Mouse (Mus musculus) heart, embryonic 11.5 days (tissue): ENCODE data around the gene Ano7. TPM values are rescaled to one million over a fixed set of nuclear protein-coding genes. Genes with fewer than 3 reads are reported as not detected.

Experiments
- ATAC-seq: fragments of 200-750 bp; cut with Nextera tagmentation; replicated peaks from 2 replicates; pipeline ENCODE4 v1.8.0; 2017; ENCODE audit warnings: moderate library complexity; ENCODE audit not compliant: insufficient number of reproducible peaks, low FRiP score, low TSS enrichment
- H3K27ac ChIP-seq: fragments of 300-500 bp; sonication (generic); 2 replicates; pipeline ENCODE4 v1.5.1; 2014; ENCODE audit warnings: mild to moderate bottlenecking, low read depth, low read length
- H3K27me3 ChIP-seq: fragments of 300-500 bp; sonication (generic); 2 replicates; pipeline ENCODE4 v1.6.1; 2014; ENCODE audit warnings: mild to moderate bottlenecking, low read length, mixed read lengths; ENCODE audit not compliant: control insufficient read depth, insufficient read depth
- H3K36me3 ChIP-seq: fragments of 300-500 bp; sonication (generic); 2 replicates; pipeline ENCODE4 v1.6.1; 2014; ENCODE audit warnings: mild to moderate bottlenecking, low read length, moderate library complexity, mixed read lengths; ENCODE audit not compliant: control insufficient read depth, insufficient read depth
- H3K4me1 ChIP-seq: fragments of 300-500 bp; sonication (generic); 2 replicates; pipeline ENCODE4 v1.6.1; 2014; ENCODE audit warnings: low read length; ENCODE audit not compliant: control insufficient read depth, insufficient read depth
- H3K4me2 ChIP-seq: fragments of 300-500 bp; sonication (generic); 2 replicates; pipeline ENCODE4 v1.6.1; 2014; ENCODE audit warnings: mild to moderate bottlenecking, moderate library complexity
- H3K4me3 ChIP-seq: fragments of 300-500 bp; sonication (generic); 2 replicates; pipeline ENCODE4 v1.5.1; 2014; ENCODE audit warnings: low read depth, low read length
- H3K9ac ChIP-seq: fragments of 300-500 bp; sonication (generic); 2 replicates; pipeline ENCODE4 v1.6.1; 2014; ENCODE audit warnings: mild to moderate bottlenecking, low read depth, low read length, moderate library complexity
- H3K9me3 ChIP-seq: fragments of 300-500 bp; sonication (generic); replicated peaks from 2 replicates; pipeline ENCODE4 v1.6.1; 2016; ENCODE audit warnings: low read length; ENCODE audit not compliant: control insufficient read depth
- WGBS: fragments of 180-500 bp; shearing (Covaris S2); extraction: QIAGEN DNeasy Blood & Tissue Kit; methylation state at CpG from one replicate; pipeline ENCODE4 v1.1.7; 2014; ENCODE audit not compliant: insufficient replicate concordance; 5-methylcytosine and 5-hydroxymethylcytosine counted together
- polyA plus RNA-seq: library from polyadenylated mRNA; unstranded; fragments of >200 nt; fragmentation: Nextera tagmentation; extraction: Ambion mirVana; gene quantifications from 2 replicates; pipeline ENCODE4 v1.2.1, GENCODE M21; 2014

The Ano7 gene
- polyA plus RNA-seq, 1 experiment from 2014 or later: 0.74 TPM

DNA sequence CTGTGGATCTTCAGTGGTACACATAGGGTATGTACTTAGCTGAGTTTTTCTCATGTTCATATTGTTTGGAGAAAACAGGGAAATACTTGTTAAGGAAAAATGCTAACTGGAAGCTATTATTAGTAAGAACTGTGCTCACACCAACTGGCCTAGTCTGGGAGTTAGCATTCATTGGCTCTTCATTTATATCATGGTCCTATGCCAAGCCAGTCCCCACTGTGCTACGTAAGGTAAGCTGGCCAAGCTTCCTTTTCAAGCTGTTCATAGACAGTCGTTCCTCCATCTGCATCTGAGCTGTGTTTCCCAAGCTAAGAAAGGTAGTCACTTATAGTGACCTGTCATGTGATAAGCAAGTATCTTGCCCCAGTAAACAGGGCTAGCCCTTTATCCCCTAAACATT, 21.0 kb upstream of the Ano7 start:
- Histone ChIP-seq H3K4me1 (no peaks in the 10 kb centered on the region), H3K4me3 (no peak overlapping the region), H3K9me3 (no peaks in the 10 kb centered on the region), H3K9ac (no peak overlapping the region), H3K27ac (no peak overlapping the region), H3K27me3 (no peaks in the 10 kb centered on the region), H3K36me3 (peaks cover 36% of the 10 kb centered on the region), H3K4me2 (no peak overlapping the region)
- WGBS: 93% methylated on average over 2 of the region's 2 CpGs
- no peak for ATAC-seq

DNA sequence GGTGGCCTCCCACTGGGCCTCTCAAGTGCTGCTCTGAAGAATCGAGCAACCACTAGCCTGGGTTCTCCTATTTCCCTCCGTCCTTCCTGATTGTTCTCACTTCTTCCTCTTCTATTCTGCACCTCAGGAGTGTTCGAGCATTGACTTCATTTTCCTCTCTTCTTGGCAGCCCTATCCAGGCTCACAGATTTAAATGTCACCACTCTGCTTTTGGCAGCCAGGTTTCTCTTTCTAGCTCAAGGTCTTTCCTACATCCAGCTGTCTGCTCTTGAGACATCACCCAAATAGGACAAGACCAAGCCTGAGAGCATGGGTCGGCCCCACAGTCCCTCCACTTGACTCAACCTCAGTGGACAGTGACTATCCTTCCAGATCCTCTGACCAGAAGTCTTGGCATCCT, 11.1 kb upstream of the Ano7 start:
- ATAC-seq: no peak
- Histone ChIP-seq H3K36me3 (peaks cover 23% of the 10 kb centered on the region), H3K27ac (no peak overlapping the region), H3K4me2 (no peak overlapping the region), H3K4me3 (no peak overlapping the region), H3K4me1 (no peaks in the 10 kb centered on the region), H3K9me3 (no peaks in the 10 kb centered on the region), H3K9ac (no peak overlapping the region), H3K27me3 (no peaks in the 10 kb centered on the region)
- 84% methylated on average over 4 of the region's 4 CpGs for WGBS

DNA sequence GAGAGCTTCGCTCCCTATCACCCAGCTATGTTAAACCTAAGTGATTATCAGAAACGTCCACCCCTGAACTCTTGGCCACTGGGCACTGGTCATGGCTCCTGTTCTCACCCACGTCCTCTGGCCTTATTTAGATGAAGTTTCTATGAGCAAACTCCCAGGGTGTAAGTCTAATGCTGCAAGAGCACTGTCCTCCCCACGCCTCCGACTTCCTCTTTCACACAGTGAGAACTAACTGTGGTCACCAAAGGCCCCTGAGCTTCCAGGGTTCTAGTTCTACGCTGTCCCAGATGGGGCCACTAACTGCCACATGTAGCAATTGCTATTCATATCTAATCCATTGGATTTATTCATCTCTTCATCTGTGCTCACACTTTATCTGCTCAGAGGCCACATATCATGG, 8.1 kb upstream of the Ano7 start:
- no peaks in the 10 kb centered on the region for H3K27me3 ChIP-seq
- peaks cover 20% of the 10 kb centered on the region for H3K36me3 ChIP-seq
- no peak overlapping the region for H3K27ac ChIP-seq
- H3K9me3 ChIP-seq: no peaks in the 10 kb centered on the region
- no peaks in the 10 kb centered on the region for H3K4me1 ChIP-seq
- H3K4me2 ChIP-seq: no peak overlapping the region
- no peak for ATAC-seq
- 94% methylated on average over 6 of the region's 6 CpGs for WGBS
- no peak overlapping the region for H3K4me3 ChIP-seq
- no peak overlapping the region for H3K9ac ChIP-seq

DNA sequence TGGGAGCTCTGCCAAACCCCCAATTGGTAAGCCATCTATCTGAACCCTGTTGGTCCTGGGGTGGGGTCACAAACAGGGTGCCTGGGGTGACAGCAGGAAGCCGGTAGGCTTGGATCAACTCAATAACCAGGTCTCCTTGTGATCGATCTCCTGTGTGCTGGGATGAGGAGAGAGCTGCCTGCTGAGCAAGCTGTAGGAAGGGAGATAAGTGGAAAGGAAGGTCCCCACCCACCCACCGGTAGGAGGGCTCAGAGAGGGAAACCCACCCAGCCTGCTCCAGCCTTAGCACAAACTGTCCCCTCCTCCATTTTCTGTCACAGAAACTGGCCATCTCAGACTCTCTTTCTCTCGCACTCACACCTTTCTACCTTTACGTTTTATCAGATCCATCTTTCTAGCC, 3.6 kb downstream of the Ano7 start:
- ATAC-seq: no peak
- Histone ChIP-seq H3K4me1 (no peaks in the 10 kb centered on the region), H3K27ac (no peak overlapping the region), H3K4me3 (no peak overlapping the region), H3K9ac (no peak overlapping the region), H3K4me2 (no peak overlapping the region), H3K27me3 (no peaks in the 10 kb centered on the region), H3K9me3 (no peaks in the 10 kb centered on the region), H3K36me3 (no peaks in the 10 kb centered on the region)
- WGBS: 39% methylated on average over 5 of the region's 5 CpGs

DNA sequence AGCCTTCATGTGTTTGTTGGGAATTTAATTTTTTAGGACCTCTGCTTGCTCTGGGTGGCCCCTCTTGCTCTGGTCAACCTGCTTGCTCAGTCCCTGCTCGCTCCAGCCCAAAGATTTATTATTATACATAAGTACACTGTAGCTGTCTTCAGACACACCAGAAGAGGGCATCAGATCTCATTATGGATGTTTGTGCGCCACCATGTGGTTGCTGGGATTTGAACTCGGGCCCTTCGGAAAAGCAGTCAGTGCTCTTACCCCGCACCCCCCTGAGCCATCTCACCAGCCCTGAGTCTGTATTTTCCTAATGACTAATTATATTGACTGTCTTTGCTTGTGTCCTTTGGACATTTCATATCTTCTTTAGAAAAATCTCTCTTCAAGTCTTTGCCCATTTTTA, 5.4 kb downstream of the Ano7 start:
- H3K36me3 ChIP-seq: no peaks in the 10 kb centered on the region
- no peaks in the 10 kb centered on the region for H3K9me3 ChIP-seq
- no peak overlapping the region for H3K4me2 ChIP-seq
- no peak overlapping the region for H3K9ac ChIP-seq
- H3K4me1 ChIP-seq: no peaks in the 10 kb centered on the region
- H3K27me3 ChIP-seq: no peaks in the 10 kb centered on the region
- H3K4me3 ChIP-seq: no peak overlapping the region
- no peak overlapping the region for H3K27ac ChIP-seq
- no peak for ATAC-seq
- 74% methylated on average over 5 of the region's 5 CpGs for WGBS

DNA sequence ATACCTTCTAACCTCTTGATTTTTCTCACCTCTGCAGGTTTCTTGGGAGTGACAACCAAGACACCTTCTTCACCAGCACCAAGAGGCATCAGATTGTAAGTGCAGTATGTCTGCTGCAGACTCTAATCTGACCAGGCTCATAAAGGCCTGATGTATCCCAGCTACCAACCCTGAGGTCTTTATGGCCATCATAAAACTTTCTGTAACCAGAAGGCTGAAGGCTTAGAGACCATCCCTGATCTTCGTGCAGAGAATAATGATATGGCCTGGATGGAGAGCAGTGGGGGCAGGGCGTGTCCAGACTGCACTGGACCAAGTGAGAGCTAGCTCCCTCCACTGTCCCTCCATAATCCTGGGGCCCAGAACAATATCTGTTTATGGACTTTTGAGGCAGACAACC, 13.5 kb downstream of the Ano7 start:
- WGBS: 72% methylated on average over 2 of the region's 2 CpGs
- H3K9ac ChIP-seq: no peak overlapping the region

DNA sequence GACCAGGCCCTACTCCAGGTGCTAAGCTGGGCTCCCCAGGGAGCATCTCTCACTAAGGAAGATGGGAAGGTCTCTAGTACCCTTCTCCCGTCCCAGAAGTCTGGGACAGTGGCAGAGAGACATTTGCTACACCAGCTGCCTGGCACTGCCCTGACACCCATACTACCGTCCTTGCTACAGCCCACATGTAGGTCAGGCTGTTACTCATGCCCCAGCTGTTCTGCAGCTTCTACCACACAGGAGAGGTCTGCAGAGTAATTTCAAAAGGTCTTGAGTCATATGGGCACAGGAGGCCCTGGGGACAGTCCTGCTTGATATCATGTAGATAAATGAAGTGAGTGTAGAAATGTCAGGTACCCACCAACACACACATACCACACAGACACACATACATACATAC, 15.2 kb downstream of the Ano7 start:
- WGBS: 65% methylated on average over 2 of the region's 2 CpGs
- ATAC-seq: no peak

More for the DNA sequence above, 13.5 kb downstream of the Ano7 start:
- Histone ChIP-seq H3K27ac (no peak overlapping the region), H3K4me1 (no peaks in the 10 kb centered on the region), H3K4me2 (no peak overlapping the region), H3K27me3 (no peaks in the 10 kb centered on the region), H3K36me3 (no peaks in the 10 kb centered on the region), H3K9me3 (no peaks in the 10 kb centered on the region), H3K4me3 (no peak overlapping the region)
- ATAC-seq: no peak

DNA sequence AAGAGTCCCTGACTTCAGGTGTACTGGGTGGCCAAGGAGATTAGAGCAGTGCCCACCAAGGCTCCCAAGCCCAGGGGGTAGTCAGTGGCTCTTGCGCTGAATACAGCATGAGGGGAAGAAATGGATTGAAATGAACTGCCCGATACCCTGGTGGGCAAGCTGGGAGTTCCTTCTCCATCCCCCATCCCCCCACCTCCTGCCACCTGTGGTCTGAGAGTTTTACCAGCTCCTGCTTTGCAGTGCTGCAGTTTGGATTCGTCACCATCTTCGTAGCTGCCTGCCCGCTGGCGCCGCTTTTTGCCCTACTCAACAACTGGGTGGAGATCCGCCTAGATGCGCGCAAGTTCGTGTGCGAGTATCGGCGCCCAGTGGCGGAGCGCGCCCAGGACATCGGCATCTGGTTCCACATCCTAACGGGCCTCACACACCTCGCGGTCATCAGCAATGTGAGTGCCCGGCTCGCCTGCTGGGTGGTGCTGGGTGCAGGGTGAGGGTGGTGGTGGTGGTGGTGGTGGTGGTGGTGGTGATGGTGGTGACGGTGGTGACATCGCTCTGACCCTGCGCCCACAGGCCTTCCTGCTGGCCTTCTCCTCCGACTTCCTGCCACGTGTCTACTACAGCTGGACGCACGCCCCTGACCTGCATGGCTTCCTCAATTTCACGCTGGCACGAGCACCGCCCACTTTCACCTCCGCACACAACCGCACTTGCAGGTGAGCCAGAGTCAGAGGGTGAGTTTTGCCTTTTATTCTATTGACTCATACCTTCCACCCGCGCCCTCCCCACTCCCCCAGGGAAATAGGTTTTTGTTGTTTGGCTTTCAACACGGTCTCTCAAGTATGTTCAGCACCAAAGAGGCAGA, 27.7 kb downstream of the Ano7 start:
- no peaks in the 10 kb centered on the region for H3K9me3 ChIP-seq
- no peak for ATAC-seq
- H3K36me3 ChIP-seq: 0 out of 2 replicates have a peak, but pooled peaks cover 2% of the 10 kb centered on the region
- peak overlapping the region; percentile 35 for H3K4me3 ChIP-seq
- H3K4me2 ChIP-seq: peak overlapping the region; percentile 74
- H3K9ac ChIP-seq: peak overlapping the region; percentile 56; the same call in 1 of the 2 replicates
- H3K27ac ChIP-seq: no peak overlapping the region
- 12% methylated on average over 38 of the region's 38 CpGs for WGBS
- no peaks in the 10 kb centered on the region for H3K27me3 ChIP-seq
- 0 out of 2 replicates have a peak, but pooled peaks cover 4% of the 10 kb centered on the region for H3K4me1 ChIP-seq

More for the DNA sequence above, 15.2 kb downstream of the Ano7 start:
- Histone ChIP-seq H3K4me1 (no peaks in the 10 kb centered on the region), H3K4me2 (no peak overlapping the region), H3K4me3 (no peak overlapping the region), H3K9me3 (no peaks in the 10 kb centered on the region), H3K36me3 (no peaks in the 10 kb centered on the region), H3K9ac (no peak overlapping the region), H3K27me3 (no peaks in the 10 kb centered on the region), H3K27ac (no peak overlapping the region)

DNA sequence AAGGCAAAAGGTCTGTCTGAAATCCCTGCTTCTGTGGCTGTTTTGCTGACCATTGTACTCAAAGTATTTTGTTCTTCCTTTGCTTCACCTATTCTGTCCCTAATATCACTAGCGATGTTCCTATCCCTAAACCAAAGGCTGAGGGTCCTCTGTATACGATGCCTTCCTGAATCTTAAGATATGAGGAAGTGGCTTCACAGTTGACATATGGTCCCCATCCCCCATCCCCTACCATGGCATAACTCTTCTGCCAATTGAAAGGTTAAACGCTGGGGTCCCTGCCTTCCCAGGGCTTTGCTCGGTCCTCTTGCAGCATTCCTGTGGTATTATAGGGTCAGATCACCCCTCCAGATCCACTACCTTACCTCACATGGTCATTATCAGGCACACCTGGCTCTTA, 29.7 kb downstream of the Ano7 start:
- H3K36me3 ChIP-seq: peaks cover 21% of the 10 kb centered on the region
- no peak overlapping the region for H3K4me3 ChIP-seq
- no peaks in the 10 kb centered on the region for H3K9me3 ChIP-seq
- no peaks in the 10 kb centered on the region for H3K27me3 ChIP-seq
- H3K27ac ChIP-seq: no peak overlapping the region
- H3K4me1 ChIP-seq: 0 out of 2 replicates have a peak, but pooled peaks cover 4% of the 10 kb centered on the region
- 69% methylated on average over 4 of the region's 4 CpGs for WGBS
- no peak for ATAC-seq
- H3K4me2 ChIP-seq: no peak overlapping the region
- H3K9ac ChIP-seq: no peak overlapping the region
